Mouse (Mus musculus): ENCODE data around the gene Eml5. TPM values are rescaled to one million over a fixed set of nuclear protein-coding genes. Genes with fewer than 3 reads are reported as not detected.
A peak's percentile ranks its signal among the peaks of the same experiment; 100 is the strongest.

Eml5 gene
- polyA plus RNA-seq, 1 experiment from 2014 or later, result 1.1 TPM

- DNase-seq (ENCODE audit: low spot score) (peak; percentile 80), ATAC-seq (replicated peaks; ENCODE audit: low FRiP score, low read depth) (peak; percentile 80)
- Histone ChIP-seq H3K27me3 (ENCODE audit: insufficient read depth, low read length) (no peaks in the 10 kb centered on the region), H3K4me1 (replicated peaks; ENCODE audit: insufficient read depth, low read length) (no peaks in the 10 kb centered on the region; the same call in 1 of the 2 replicates), H3K4me3 (replicated peaks; ENCODE audit: low read depth, low read length) (0 out of 2 replicates have a peak overlapping the region, but pooled peaks have one; percentile 96), H3K27ac (no peak overlapping the region), H3K9ac (ENCODE audit: low read depth, low read length) (no peak overlapping the region), H3K36me3 (ENCODE audit: insufficient read depth, low read length) (no peaks in the 10 kb centered on the region), H3K9me3 (replicated peaks; ENCODE audit: low read length) (no peaks in the 10 kb centered on the region), H3K4me2 (ENCODE audit: low read length) (peak overlapping the region; percentile 40; the same call in 1 of the 2 replicates)
- WGBS, result 31% methylated on average over 2 of the region's 2 CpGs
- TF ChIP-seq CTCF (IDR thresholded peaks at IDR 0.05; ENCODE audit: low read depth), result peak; percentile 75
Observed at GRCm38 (mm10) chr12:98746131-98746530, 155.2 kb downstream of the Eml5 start.

- H3K9ac ChIP-seq (ENCODE audit: low read depth, low read length), result no peak overlapping the region
- no peaks in the 10 kb centered on the region for H3K9me3 ChIP-seq (replicated peaks; ENCODE audit: low read length)
- DNase-seq (ENCODE audit: low spot score) (no peak), ATAC-seq (replicated peaks; ENCODE audit: low FRiP score, low read depth) (no peak)
- 60% methylated on average over 4 of the region's 4 CpGs for WGBS
- no peaks in the 10 kb centered on the region for H3K27me3 ChIP-seq (ENCODE audit: insufficient read depth, low read length)
- H3K4me1 ChIP-seq (replicated peaks; ENCODE audit: insufficient read depth, low read length), result no peaks in the 10 kb centered on the region; the same call in 1 of the 2 replicates
- no peak overlapping the region for H3K4me3 ChIP-seq (replicated peaks; ENCODE audit: low read depth, low read length)
- H3K36me3 ChIP-seq (ENCODE audit: insufficient read depth, low read length), result no peaks in the 10 kb centered on the region
- no peak overlapping the region for H3K27ac ChIP-seq
- H3K4me2 ChIP-seq (ENCODE audit: low read length), result no peak overlapping the region
- TF ChIP-seq CTCF (IDR thresholded peaks at IDR 0.05; ENCODE audit: low read depth), result no peak
Observed at GRCm38 (mm10) chr12:98745626-98746025, 155.7 kb downstream of the Eml5 start.

GRCm38 (mm10) chr12:98741011-98741501, 160.2 kb downstream of the Eml5 start:
- no peak for DNase-seq (ENCODE audit: low spot score)
- Histone ChIP-seq H3K27me3 (ENCODE audit: insufficient read depth, low read length) (no peaks in the 10 kb centered on the region), H3K9me3 (replicated peaks; ENCODE audit: low read length) (no peaks in the 10 kb centered on the region), H3K36me3 (ENCODE audit: insufficient read depth, low read length) (no peaks in the 10 kb centered on the region), H3K9ac (ENCODE audit: low read depth, low read length) (no peak overlapping the region), H3K4me2 (ENCODE audit: low read length) (no peak overlapping the region), H3K4me1 (replicated peaks; ENCODE audit: insufficient read depth, low read length) (no peaks in the 10 kb centered on the region; the same call in none of the 2 replicates), H3K4me3 (replicated peaks; ENCODE audit: low read depth, low read length) (no peak overlapping the region), H3K27ac (no peak overlapping the region)
- ATAC-seq (replicated peaks; ENCODE audit: low FRiP score, low read depth), result no peak
- TF ChIP-seq CTCF (IDR thresholded peaks at IDR 0.05; ENCODE audit: low read depth), result no peak
- 71% methylated on average over 3 of the region's 3 CpGs for WGBS

- Histone ChIP-seq H3K27ac (peak overlapping the region; percentile 95), H3K36me3 (ENCODE audit: insufficient read depth, low read length) (no peaks in the 10 kb centered on the region), H3K4me1 (replicated peaks; ENCODE audit: insufficient read depth, low read length) (peaks cover 4% of the 10 kb centered on the region), H3K9me3 (replicated peaks; ENCODE audit: low read length) (no peaks in the 10 kb centered on the region), H3K4me2 (ENCODE audit: low read length) (peak overlapping the region; percentile 60), H3K9ac (ENCODE audit: low read depth, low read length) (peak overlapping the region; percentile 94), H3K27me3 (ENCODE audit: insufficient read depth, low read length) (no peaks in the 10 kb centered on the region), H3K4me3 (replicated peaks; ENCODE audit: low read depth, low read length) (peak overlapping the region; percentile 94)
- DNase-seq (ENCODE audit: low spot score), result peak; percentile 53
- WGBS, result 8% methylated on average over 7 of the region's 7 CpGs
- TF ChIP-seq CTCF (IDR thresholded peaks at IDR 0.05; ENCODE audit: low read depth), result no peak
- ATAC-seq (replicated peaks; ENCODE audit: low FRiP score, low read depth), result peak; percentile 51
Observed at GRCm38 (mm10) chr12:98737801-98738350, 163.4 kb downstream of the Eml5 start.

- Histone ChIP-seq H3K9me3 (replicated peaks; ENCODE audit: low read length) (no peaks in the 10 kb centered on the region), H3K4me3 (replicated peaks; ENCODE audit: low read depth, low read length) (peak within 1 kb of the TSS; percentile 94), H3K36me3 (ENCODE audit: insufficient read depth, low read length) (no peaks in the 10 kb centered on the region), H3K27ac (peak within 1 kb of the TSS; percentile 95), H3K9ac (ENCODE audit: low read depth, low read length) (peak within 1 kb of the TSS; percentile 94), H3K4me1 (replicated peaks; ENCODE audit: insufficient read depth, low read length) (peaks cover 4% of the 10 kb centered on the region), H3K4me2 (ENCODE audit: low read length) (peak within 1 kb of the TSS; percentile 60), H3K27me3 (ENCODE audit: insufficient read depth, low read length) (no peaks in the 10 kb centered on the region)
- under 1% methylated on average over 75 of the region's 75 CpGs for WGBS
- no peak for TF ChIP-seq CTCF (IDR thresholded peaks at IDR 0.05; ENCODE audit: low read depth)
- ATAC-seq (replicated peaks; ENCODE audit: low FRiP score, low read depth), result peak; percentile 77
- peak; percentile 81 for DNase-seq (ENCODE audit: low spot score)
Observed at GRCm38 (mm10) chr12:98736951-98737800, 164.1 kb downstream of the Eml5 start, which contains the start of gene Ptpn21. Gene Ptpn21, minus strand, starts transcription at chr12:98737405.

Other genes starting within 250 kb of the Eml5 start
- 6.4 and 7.2 TPM in 2 replicates for gene Ptpn21, start 164.1 kb downstream of the Eml5 start, polyA plus RNA-seq (2015; fragmentation: Nextera tagmentation; extraction: Ambion mirVana)
- gene Zc3h14, start 154.5 kb downstream of the Eml5 start, polyA plus RNA-seq (2015; fragmentation: Nextera tagmentation; extraction: Ambion mirVana), result 105 and 107 TPM in 2 replicates
- 31.0 TPM in 2 replicates for gene Ttc8, start 19.1 kb upstream of the Eml5 start, polyA plus RNA-seq (2015; fragmentation: Nextera tagmentation; extraction: Ambion mirVana)